Mouse (Mus musculus) embryonic fibroblast, embryonic 13.5 days (primary cell): ENCODE measurements around the gene Nr6a1.

ENCODE experiments used
- CTCF ChIP-seq: IDR thresholded peaks from 2 replicates; pipeline ENCODE4 v1.5.1; 2011; ENCODE audit warnings: mild to moderate bottlenecking, control low read depth, low read length, moderate library complexity, borderline replicate concordance; ENCODE audit not compliant: insufficient read depth
- POLR2A ChIP-seq: IDR thresholded peaks from 2 replicates; pipeline ENCODE4 v1.6.1; 2011; ENCODE audit warnings: low read depth, mild to moderate bottlenecking, control low read depth, low read length, moderate library complexity

- TF ChIP-seq CTCF (no peak), POLR2A (no peak)
Observed at GRCm38 (mm10) chr2:38712076-38712768, 215.3 kb downstream of the Nr6a1 start.
